Comparison of ENCODE assay signal across 8 mouse cellular contexts in the genomic region with DNA sequence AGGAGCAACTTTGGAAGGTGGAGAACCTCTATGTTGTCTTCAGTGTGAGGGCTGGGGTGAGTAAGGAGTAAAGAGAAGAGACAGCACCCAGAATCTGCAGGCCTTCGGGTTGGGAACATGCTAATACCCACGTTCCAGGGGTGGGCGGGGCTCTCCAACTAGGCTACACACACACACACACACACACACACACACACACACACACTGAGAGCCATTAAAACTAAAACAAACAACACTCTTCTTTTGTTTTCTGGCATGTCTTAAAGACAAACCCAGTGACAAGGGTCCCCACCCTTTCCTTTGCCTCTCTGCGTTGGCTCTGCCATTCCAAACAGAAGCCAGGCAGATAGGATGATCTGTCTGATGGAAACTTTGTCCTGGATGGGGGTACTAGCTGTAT. TPM values are rescaled to one million over a fixed set of nuclear protein-coding genes. Genes with fewer than 3 reads are reported as not detected.
DNase-seq lines count a peak whose midpoint lies in the region; ATAC-seq and TF ChIP-seq lines count a peak whose summit lies in the region.

No protein-coding gene starts in this region.

- H3K9me3 ChIP-seq in embryonic facial prominence, embryonic 11.5 days (replicated peaks; ENCODE audit: control insufficient read depth, low read length), result no peaks in the 10 kb centered on the region

- 87% methylated on average over 4 of the region's 4 CpGs for WGBS in embryonic facial prominence, embryonic 11.5 days
- WGBS in heart, adult 2 months, result 46% methylated on average over 4 of the region's 4 CpGs

- H3K4me3 ChIP-seq in embryonic facial prominence, embryonic 11.5 days (ENCODE audit: low read depth, low read length), result no peak overlapping the region
- no peak overlapping the region for H3K4me3 ChIP-seq in heart, adult 2 months

- DNase-seq in embryonic facial prominence, embryonic 11.5 days (ENCODE audit: low spot score), result no peak
- peak; percentile 44 to 57 for DNase-seq in heart, adult 2 months
- DNase-seq in kidney, adult 18-20 months, result peak; percentile 32
- peak; percentile 78 for DNase-seq in lung, postnatal 10 days
- no peak for DNase-seq in cerebellum, postnatal 10 days
- no peak for DNase-seq in frontal cortex, adult 2 months (ENCODE audit: extremely low spot score in 1 of 2, low spot score in 1 of 2)
- DNase-seq in T-cell, adult 2 months (ENCODE audit: low spot score), result no peak
- DNase-seq in urinary bladder, postnatal 4 days (ENCODE audit: low spot score in 2 of 2), result no peak

- H3K79me2 ChIP-seq in heart, adult 2 months (replicated peaks; ENCODE audit: control insufficient read depth, insufficient read depth, low read length), result no peaks in the 10 kb centered on the region

- intact Hi-C loops in heart, adult 2 months (cut with DNase I), result loop anchor here (2.0 to 10.0 kb wide), 3 partner anchors 29 to 257 kb away; no protein-coding TSS in a partner anchor

- no peak overlapping the region for H3K9ac ChIP-seq in embryonic facial prominence, embryonic 11.5 days (replicated peaks; ENCODE audit: low read length)
- no peak overlapping the region for H3K9ac ChIP-seq in heart, adult 2 months (ENCODE audit: low read depth, low read length)

- H3K4me1 ChIP-seq in embryonic facial prominence, embryonic 11.5 days (ENCODE audit: control insufficient read depth, insufficient read depth, low read length), result no peaks in the 10 kb centered on the region; the same call in 1 of the 2 replicates
- peaks cover 32% of the 10 kb centered on the region for H3K4me1 ChIP-seq in heart, adult 2 months (ENCODE audit: control insufficient read depth, insufficient read depth, low read length)

- no peak for TF ChIP-seq CTCF in heart, adult 2 months (IDR thresholded peaks at IDR 0.05)

- peak; percentile 71; the same call in 1 of the 2 replicates for TF ChIP-seq EP300 in heart, adult 2 months (IDR thresholded peaks at IDR 0.05; ENCODE audit: insufficient read depth, low read depth, low read length)

- H3K4me2 ChIP-seq in embryonic facial prominence, embryonic 11.5 days (ENCODE audit: low read depth, low read length), result peak overlapping the region; percentile 8; the same call in 1 of the 2 replicates

- TF ChIP-seq POLR2A in heart, adult 2 months (IDR thresholded peaks at IDR 0.05; ENCODE audit: insufficient read depth, low read depth, low read length), result no peak

- no peaks in the 10 kb centered on the region for H3K36me3 ChIP-seq in embryonic facial prominence, embryonic 11.5 days (replicated peaks; ENCODE audit: control insufficient read depth, insufficient read depth, low read depth, low read length)
- H3K36me3 ChIP-seq in heart, adult 2 months (ENCODE audit: control insufficient read depth, insufficient read depth, low read length), result peaks cover 2% of the 10 kb centered on the region; the same call in 1 of the 2 replicates

- no peak overlapping the region for H3K27ac ChIP-seq in embryonic facial prominence, embryonic 11.5 days (replicated peaks; ENCODE audit: low read depth, low read length)
- peak overlapping the region; percentile 47 for H3K27ac ChIP-seq in heart, adult 2 months

- ATAC-seq in embryonic facial prominence, embryonic 11.5 days (replicated peaks; ENCODE audit: insufficient number of reproducible peaks, low FRiP score, low TSS enrichment, low read depth), result no peak

- no peaks in the 10 kb centered on the region for H3K27me3 ChIP-seq in embryonic facial prominence, embryonic 11.5 days (ENCODE audit: control insufficient read depth, insufficient read depth, low read length)
- H3K27me3 ChIP-seq in heart, adult 2 months (ENCODE audit: control insufficient read depth, insufficient read depth, low read length), result no peaks in the 10 kb centered on the region

RNA-seq across cellular contexts. Expression of gene Tspan18, which starts 2.0 kb away (rescaled TPM):
- polyA plus RNA-seq in embryonic facial prominence, embryonic 11.5 days (2014; fragmentation: Nextera tagmentation; extraction: Ambion mirVana), result 21.6 and 26.2 TPM in 2 replicates
- total RNA-seq in heart, adult 2 months (2021), result 10 to 100 TPM in 1 of 2 experiments, 1 to 10 TPM in 1; 9.4 to 16.0 TPM
- 21.3 and 23.8 TPM in 2 replicates for polyA plus RNA-seq in heart, adult 2 months (2012; rRNA removed)
- 4.3 TPM in 2 replicates for polyA plus RNA-seq in frontal cortex, adult 2 months (2012; rRNA removed)

Comparison
In these comparisons a context has a peak if more than half of its experiments do, and no peak if none do; other contexts are left out.
1. DNase-seq: peak in heart, adult 2 months (2 of 2), kidney, adult 18-20 months (single experiment) and lung, postnatal 10 days (single experiment); none in embryonic facial prominence, embryonic 11.5 days (single experiment), cerebellum, postnatal 10 days (0 of 2), frontal cortex, adult 2 months (0 of 2), T-cell, adult 2 months (single experiment) and urinary bladder, postnatal 4 days (0 of 2).